Mouse (Mus musculus) lung, embryonic 14.5 days (tissue): Measurements from ENCODE around the gene Krtap13-1. TPM values are rescaled to one million over a fixed set of nuclear protein-coding genes. Genes with fewer than 3 reads are reported as not detected.

ENCODE experiments used
- ATAC-seq: fragments of 200-750 bp; cut with Nextera tagmentation; 2 replicates; pipeline ENCODE4 v1.8.0; 2017; ENCODE audit warnings: mild to moderate bottlenecking, moderate TSS enrichment, moderate library complexity; ENCODE audit not compliant: insufficient read depth
- DNase-seq: peaks from one replicate; pipeline ENCODE4 v3.0.0-alpha.2; 2015
- H3K27ac ChIP-seq: fragments of 300-500 bp; sonication (generic); 2 replicates; pipeline ENCODE4 v1.5.1; 2014; ENCODE audit warnings: low read depth, mild to moderate bottlenecking, moderate library complexity
- H3K27me3 ChIP-seq: fragments of 300-500 bp; sonication (generic); 2 replicates; pipeline ENCODE4 v1.6.1; 2014; ENCODE audit warnings: low read length, control low read depth; ENCODE audit not compliant: insufficient read depth
- H3K36me3 ChIP-seq: fragments of 300-500 bp; sonication (generic); 2 replicates; pipeline ENCODE4 v1.6.1; 2014; ENCODE audit warnings: control low read depth; ENCODE audit not compliant: insufficient read depth
- H3K4me1 ChIP-seq: fragments of 300-500 bp; sonication (generic); 2 replicates; pipeline ENCODE4 v1.6.1; 2014; ENCODE audit warnings: antibody characterized with exemption, control low read depth; ENCODE audit not compliant: insufficient read depth
- H3K4me2 ChIP-seq: fragments of 300-500 bp; sonication (generic); 2 replicates; pipeline ENCODE4 v1.6.1; 2014; ENCODE audit warnings: mild to moderate bottlenecking
- H3K4me3 ChIP-seq: fragments of 300-500 bp; sonication (generic); 2 replicates; pipeline ENCODE4 v1.5.1; 2014; ENCODE audit warnings: low read depth, low read length
- H3K9ac ChIP-seq: fragments of 300-500 bp; sonication (generic); 2 replicates; pipeline ENCODE4 v1.6.1; 2014
- H3K9me3 ChIP-seq: fragments of 300-500 bp; sonication (generic); 2 replicates; pipeline ENCODE4 v1.6.1; 2016; ENCODE audit warnings: low read depth, low read length, control low read depth
- CTCF ChIP-seq: IDR thresholded peaks from 2 replicates; pipeline ENCODE4 v1.5.1; 2016; ENCODE audit warnings: antibody characterized with exemption, low read depth
- WGBS: fragments of 180-500 bp; shearing (Covaris S2); extraction: QIAGEN DNeasy Blood & Tissue Kit; methylation state at CpG from one replicate; pipeline ENCODE4 v1.1.7; 2014; 5-methylcytosine and 5-hydroxymethylcytosine counted together
- polyA plus RNA-seq: library from polyadenylated mRNA; unstranded; fragments of >200 nt; fragmentation: Nextera tagmentation; extraction: Ambion mirVana; gene quantifications from 2 replicates; pipeline ENCODE4 v1.2.1, GENCODE M21; 2014

Gene Krtap13-1
- polyA plus RNA-seq, result not detected in 2 replicates

DNA sequence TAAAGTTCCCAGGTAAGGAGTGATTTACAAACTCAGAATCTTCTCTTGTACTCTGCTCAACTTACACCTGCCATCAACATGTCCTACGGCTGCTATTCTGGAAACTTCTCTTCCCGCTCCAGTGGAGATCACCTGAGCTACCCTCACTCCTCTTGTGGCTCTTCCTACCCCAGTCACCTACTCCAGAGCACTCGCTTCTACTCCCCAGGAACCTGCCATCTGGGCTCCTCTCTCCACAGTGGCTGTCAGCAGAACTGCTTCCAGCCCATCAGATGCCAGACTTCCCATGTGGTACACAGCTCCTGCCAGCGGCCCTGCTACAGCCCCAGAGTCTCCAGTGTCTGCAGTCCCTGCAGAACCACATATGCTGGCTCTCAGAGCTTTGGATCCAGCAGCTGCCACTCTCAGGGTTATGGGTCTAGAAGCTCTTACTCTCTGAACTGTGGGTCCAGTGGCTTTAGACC lies at the start of gene Krtap13-1:
Gene Krtap13-1, plus strand, starts transcription at position 51 of the 464 bp plus-strand sequence.
- H3K36me3 ChIP-seq, result no peaks in the 10 kb centered on the region
- ATAC-seq, result no peak
- H3K9ac ChIP-seq, result no peak within 1 kb of the TSS
- H3K4me2 ChIP-seq, result no peak within 1 kb of the TSS
- H3K27me3 ChIP-seq, result no peaks in the 10 kb centered on the region
- no peak within 1 kb of the TSS for H3K27ac ChIP-seq
- no peak for DNase-seq
- 80% methylated on average over 4 of the region's 4 CpGs for WGBS
- no peaks in the 10 kb centered on the region for H3K4me1 ChIP-seq
- no peak for TF ChIP-seq CTCF
- H3K9me3 ChIP-seq, result no peaks in the 10 kb centered on the region
- H3K4me3 ChIP-seq, result no peak within 1 kb of the TSS

DNA sequence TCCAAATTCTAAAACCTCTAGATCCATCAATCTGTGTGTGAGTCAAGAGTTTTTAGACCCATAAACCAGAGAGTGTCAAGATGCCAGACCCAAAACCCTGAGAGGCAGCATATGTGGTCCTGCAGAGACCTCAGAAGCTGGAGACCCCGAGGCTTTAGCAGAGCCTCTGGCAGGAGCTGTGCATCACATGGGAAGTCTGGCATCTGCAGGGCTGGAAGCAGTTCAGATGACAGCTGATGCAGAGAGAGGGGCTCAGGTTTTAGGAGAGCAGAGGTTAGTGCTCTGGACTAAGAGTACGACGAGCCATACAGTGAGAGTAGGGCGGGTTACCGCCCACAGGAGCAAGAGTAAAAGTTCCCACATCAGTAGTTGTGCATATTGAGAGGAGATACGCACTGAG lies 49.6 kb upstream of the Krtap13-1 start:
- no peak for DNase-seq
- no peak for ATAC-seq
- no peak for TF ChIP-seq CTCF
- Histone ChIP-seq H3K4me3 (no peak overlapping the region), H3K9me3 (no peaks in the 10 kb centered on the region), H3K4me2 (no peak overlapping the region), H3K36me3 (no peaks in the 10 kb centered on the region), H3K4me1 (no peaks in the 10 kb centered on the region), H3K9ac (no peak overlapping the region), H3K27me3 (no peaks in the 10 kb centered on the region), H3K27ac (no peak overlapping the region)
- 85% methylated on average over 6 of the region's 6 CpGs for WGBS

GRCm38 (mm10) chr16:88681282-88681681 lies 47.4 kb upstream of the Krtap13-1 start:
- no peaks in the 10 kb centered on the region for H3K9me3 ChIP-seq
- WGBS, result 55% methylated on average over 2 of the region's 2 CpGs
- H3K9ac ChIP-seq, result no peak overlapping the region
- H3K4me2 ChIP-seq, result no peak overlapping the region
- no peak overlapping the region for H3K27ac ChIP-seq
- no peaks in the 10 kb centered on the region for H3K36me3 ChIP-seq
- no peaks in the 10 kb centered on the region for H3K4me1 ChIP-seq
- DNase-seq, result no peak
- H3K4me3 ChIP-seq, result no peak overlapping the region
- no peaks in the 10 kb centered on the region for H3K27me3 ChIP-seq
- no peak for ATAC-seq
- no peak for TF ChIP-seq CTCF

DNA sequence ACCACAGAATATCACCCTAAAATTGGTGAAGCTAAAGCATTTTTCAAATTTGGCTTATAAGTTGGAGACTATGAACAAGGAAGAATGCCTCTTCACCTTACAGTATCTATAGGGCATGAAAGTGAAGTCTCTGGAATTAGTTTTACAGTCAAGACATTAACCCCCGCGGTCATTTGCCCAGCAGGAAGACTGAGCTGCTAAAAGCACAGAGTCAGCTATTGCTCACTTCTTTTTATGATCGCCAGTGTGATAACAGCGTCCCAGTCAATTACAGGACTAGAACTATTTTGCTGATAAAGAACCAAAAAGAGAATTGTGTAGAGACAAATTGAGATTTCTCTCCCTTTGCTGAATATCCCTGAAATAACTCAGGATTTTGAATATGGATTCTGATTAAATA lies 32.4 kb upstream of the Krtap13-1 start:
- no peak for DNase-seq
- Histone ChIP-seq H3K36me3 (no peaks in the 10 kb centered on the region), H3K9me3 (no peaks in the 10 kb centered on the region), H3K4me2 (no peak overlapping the region), H3K4me1 (no peaks in the 10 kb centered on the region), H3K27ac (no peak overlapping the region), H3K4me3 (no peak overlapping the region), H3K27me3 (no peaks in the 10 kb centered on the region), H3K9ac (no peak overlapping the region)
- ATAC-seq, result no peak
- TF ChIP-seq CTCF, result no peak
- WGBS, result 74% methylated on average over 4 of the region's 4 CpGs

DNA sequence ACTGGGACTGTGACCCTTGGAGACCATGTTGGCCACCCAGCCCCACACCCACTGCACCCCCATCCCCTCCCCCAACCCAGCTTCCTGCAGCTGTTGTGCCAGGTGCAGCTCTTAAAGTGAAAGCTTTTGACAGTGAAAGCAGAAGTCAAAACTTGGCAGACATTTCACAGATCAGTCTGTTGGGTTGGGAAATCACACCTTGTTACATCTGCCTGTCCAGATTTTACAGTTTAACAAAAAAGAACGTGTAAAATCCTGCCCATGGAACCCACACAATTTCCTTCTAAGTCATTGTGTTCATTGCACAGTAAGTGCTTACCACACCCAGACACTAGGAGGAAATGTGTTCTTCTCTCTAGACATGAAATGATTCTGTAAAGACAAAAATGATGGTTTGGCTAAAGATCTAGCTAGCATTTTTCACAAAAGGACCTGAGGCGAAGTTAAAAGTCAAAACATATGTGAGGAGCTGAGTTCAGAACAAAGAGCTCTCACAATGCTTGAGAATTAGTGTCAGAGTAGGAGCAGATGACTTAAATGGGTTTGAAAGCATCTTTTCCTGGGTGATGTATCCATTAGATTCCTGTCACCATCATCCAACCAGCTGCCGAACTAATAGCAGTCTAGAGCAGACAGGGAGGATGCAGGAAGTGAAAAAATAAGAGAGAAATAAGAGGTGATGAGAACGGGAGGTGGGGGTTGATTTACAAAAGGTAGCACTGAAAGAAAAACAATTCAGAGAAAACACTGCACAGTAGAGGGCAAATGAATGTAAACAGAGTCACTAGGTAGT lies 27.4 kb upstream of the Krtap13-1 start:
- H3K27me3 ChIP-seq, result no peaks in the 10 kb centered on the region
- H3K27ac ChIP-seq, result no peak overlapping the region
- 46% methylated on average over 4 of the region's 4 CpGs for WGBS
- H3K9ac ChIP-seq, result no peak overlapping the region
- no peaks in the 10 kb centered on the region for H3K9me3 ChIP-seq
- H3K4me2 ChIP-seq, result no peak overlapping the region
- TF ChIP-seq CTCF, result no peak
- H3K4me3 ChIP-seq, result no peak overlapping the region
- DNase-seq (no peak), ATAC-seq (no peak)
- H3K36me3 ChIP-seq, result no peaks in the 10 kb centered on the region
- H3K4me1 ChIP-seq, result no peaks in the 10 kb centered on the region

- 79% methylated on average over 10 of the region's 10 CpGs for WGBS
- H3K4me2 ChIP-seq, result no peak within 1 kb of the TSS
- no peak for ATAC-seq
- H3K27ac ChIP-seq, result no peak within 1 kb of the TSS
- H3K9me3 ChIP-seq, result no peaks in the 10 kb centered on the region
- no peak within 1 kb of the TSS for H3K9ac ChIP-seq
- DNase-seq, result no peak
- no peak within 1 kb of the TSS for H3K4me3 ChIP-seq
- no peaks in the 10 kb centered on the region for H3K36me3 ChIP-seq
- H3K4me1 ChIP-seq, result no peaks in the 10 kb centered on the region
- no peak for TF ChIP-seq CTCF
- H3K27me3 ChIP-seq, result no peaks in the 10 kb centered on the region
Observed at GRCm38 (mm10) chr16:88707496-88708012, 21.1 kb upstream of the Krtap13-1 start, which contains the start of gene 2310061N02Rik. Gene 2310061N02Rik, minus strand, starts transcription at chr16:88707962.

- H3K4me3 ChIP-seq, result no peak overlapping the region
- no peak overlapping the region for H3K4me2 ChIP-seq
- WGBS, result 64% methylated on average over 4 of the region's 4 CpGs
- no peak for DNase-seq
- H3K4me1 ChIP-seq, result no peaks in the 10 kb centered on the region
- H3K9ac ChIP-seq, result no peak overlapping the region
- ATAC-seq, result no peak
- H3K36me3 ChIP-seq, result no peaks in the 10 kb centered on the region
- H3K9me3 ChIP-seq, result no peaks in the 10 kb centered on the region
- H3K27me3 ChIP-seq, result no peaks in the 10 kb centered on the region
- no peak for TF ChIP-seq CTCF
- H3K27ac ChIP-seq, result no peak overlapping the region
Observed at GRCm38 (mm10) chr16:88710757-88711156, 17.9 kb upstream of the Krtap13-1 start.
